In genomic region chr2:167730036-167730435, GRCm38 (mm10) we compare ENCODE assay signal across 26 mouse cellular contexts.
"Had no signal": no experiment of that assay in that cellular context is flagged by ENCODE, and none has a peak within 500 bp of the region (broad histone marks: within the 10 kb centered on the region; RNA-seq: fewer than 3 reads in every experiment).

No protein-coding gene starts in this region.

- H3K9me3 ChIP-seq: heart, embryonic 13.5 days; heart, embryonic 15.5 days; hindbrain, embryonic 13.5 days; hindbrain, embryonic 15.5 days; limb, embryonic 13.5 days; liver, embryonic 13.5 days; liver, embryonic 15.5 days had no signal

- H3K36me3 ChIP-seq: heart, embryonic 13.5 days; heart, embryonic 15.5 days; hindbrain, embryonic 13.5 days; hindbrain, embryonic 15.5 days; limb, embryonic 13.5 days; liver, embryonic 13.5 days; liver, embryonic 15.5 days had no signal

- DNase-seq: gastrocnemius, postnatal 14 days; gastrocnemius, postnatal 36 days; heart, adult 11 months; heart, adult 2 months; heart, postnatal 14 days; heart, postnatal 36 days; kidney, adult 18-20 months; kidney, adult 8-10 months; kidney, postnatal 10 days; kidney, postnatal 25 days; kidney, postnatal 4 days; layer of hippocampus, adult 9-11 months; liver; liver, embryonic 13.5 days; liver, postnatal 0 days had no signal

- H3K27ac ChIP-seq: heart, adult 2 months; heart, embryonic 13.5 days; heart, embryonic 15.5 days; hindbrain, embryonic 13.5 days; hindbrain, embryonic 15.5 days; hindbrain, postnatal 0 days; layer of hippocampus, adult 2 months; left cerebral cortex, adult 2 months; limb, embryonic 13.5 days; liver, embryonic 13.5 days; liver, embryonic 15.5 days had no signal

- H3K4me3 ChIP-seq: heart, adult 2 months; heart, embryonic 13.5 days; heart, embryonic 15.5 days; hindbrain, embryonic 13.5 days; hindbrain, embryonic 15.5 days; layer of hippocampus, adult 2 months; left cerebral cortex, adult 2 months; limb, embryonic 13.5 days; liver, embryonic 13.5 days; liver, embryonic 15.5 days had no signal

- H3K27me3 ChIP-seq: hindbrain, embryonic 13.5 days; hindbrain, embryonic 15.5 days had no signal

- ATAC-seq: hindbrain, postnatal 0 days; liver, postnatal 0 days had no signal

- H3K9ac ChIP-seq: heart, embryonic 13.5 days; heart, embryonic 15.5 days; hindbrain, embryonic 13.5 days; hindbrain, embryonic 15.5 days; limb, embryonic 13.5 days; liver, embryonic 13.5 days; liver, embryonic 15.5 days; liver, postnatal 0 days had no signal

- H3K4me1 ChIP-seq: hindbrain, embryonic 15.5 days; liver, embryonic 13.5 days; liver, embryonic 15.5 days had no signal

- H3K4me2 ChIP-seq: heart, embryonic 11.5 days; heart, embryonic 13.5 days; heart, embryonic 15.5 days; hindbrain, embryonic 13.5 days; hindbrain, embryonic 15.5 days; limb, embryonic 13.5 days; liver, embryonic 11.5 days; liver, embryonic 13.5 days; liver, embryonic 15.5 days had no signal
